Mouse (Mus musculus): ENCODE data around the gene Tmem136. TPM values are rescaled to one million over a fixed set of nuclear protein-coding genes. Genes with fewer than 3 reads are reported as not detected.

Tmem136 gene
- polyA plus RNA-seq, 1 experiment from 2014 or later, result 11.8 TPM

DNA sequence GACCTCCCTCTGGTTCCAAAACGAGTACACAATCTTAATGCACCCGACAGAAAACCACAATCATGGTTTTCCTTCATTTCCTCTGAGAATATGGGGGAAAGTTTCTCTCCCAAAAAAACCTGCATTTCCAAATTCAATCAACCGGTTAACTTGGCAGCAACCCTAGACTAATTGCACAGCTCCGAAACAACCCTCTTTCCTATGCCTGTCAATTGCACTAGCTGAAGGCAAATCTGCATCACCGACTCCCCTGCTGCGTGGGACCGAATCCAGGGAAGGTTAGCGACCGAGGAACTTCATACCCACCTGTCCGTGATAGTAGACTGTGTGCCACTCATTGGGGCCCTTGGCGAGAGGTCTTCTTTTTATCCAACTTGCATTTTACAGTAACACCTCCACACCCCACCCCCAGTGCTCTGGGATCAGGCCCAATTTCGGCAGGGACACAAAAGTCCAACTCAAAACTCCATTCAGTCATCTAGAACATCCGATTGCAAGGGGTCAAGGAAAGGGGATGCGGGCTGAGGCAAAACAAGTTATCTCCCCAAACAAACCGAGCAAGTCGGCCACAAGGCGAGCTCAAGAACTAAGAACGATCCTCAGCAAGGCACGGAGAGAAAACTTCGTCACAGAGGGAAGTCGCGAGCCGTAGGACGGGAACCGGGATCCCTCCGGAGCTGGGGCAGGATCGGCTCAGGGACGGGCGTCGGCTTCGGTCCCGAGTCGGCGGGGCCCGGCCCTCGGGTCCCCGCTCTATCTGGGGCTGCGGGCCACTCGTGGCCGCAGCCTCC, 11.3 kb downstream of the Tmem136 start:
- H3K9me3 ChIP-seq (ENCODE audit: control insufficient read depth, low read length), result no peaks in the 10 kb centered on the region
- H3K4me2 ChIP-seq (ENCODE audit: low read depth, low read length), result peak overlapping the region; percentile 93
- no peaks in the 10 kb centered on the region for H3K27me3 ChIP-seq (ENCODE audit: control insufficient read depth, insufficient read depth, low read length)
- H3K27ac ChIP-seq (ENCODE audit: low read depth, low read length), result peak overlapping the region; percentile 88
- peak overlapping the region; percentile 91 for H3K9ac ChIP-seq (replicated peaks; ENCODE audit: low read depth, low read length)
- 0 out of 2 replicates have a peak, but pooled peaks have one; percentile 13 for ATAC-seq (ENCODE audit: low read depth)
- no peaks in the 10 kb centered on the region for H3K36me3 ChIP-seq (ENCODE audit: control insufficient read depth, insufficient read depth, low read length)
- under 1% methylated on average over 36 of the region's 40 CpGs for WGBS
- peaks cover 22% of the 10 kb centered on the region for H3K4me1 ChIP-seq (ENCODE audit: control insufficient read depth, insufficient read depth, low read length)
- H3K4me3 ChIP-seq (ENCODE audit: low read depth, low read length), result peak overlapping the region; percentile 89

DNA sequence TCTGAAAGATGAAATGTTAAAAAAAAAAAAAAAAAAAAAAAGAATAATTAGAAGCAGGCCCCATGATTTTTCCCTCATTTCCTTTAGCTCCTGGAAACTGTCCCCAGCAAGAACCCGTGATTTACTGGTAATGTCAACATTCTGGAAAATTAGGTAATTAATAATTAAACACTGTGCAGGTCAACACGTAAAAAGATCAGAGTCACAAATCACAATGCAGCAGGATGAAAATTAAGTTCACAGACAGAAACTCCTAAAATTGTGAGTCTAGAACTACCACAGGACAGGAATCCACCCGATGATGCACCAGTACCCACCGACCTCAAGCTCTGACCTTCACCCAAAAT, 11.9 kb downstream of the Tmem136 start:
- Histone ChIP-seq H3K4me2 (ENCODE audit: low read depth, low read length) (peak overlapping the region; percentile 93), H3K27ac (ENCODE audit: low read depth, low read length) (no peak overlapping the region), H3K4me1 (ENCODE audit: control insufficient read depth, insufficient read depth, low read length) (peaks cover 22% of the 10 kb centered on the region), H3K36me3 (ENCODE audit: control insufficient read depth, insufficient read depth, low read length) (no peaks in the 10 kb centered on the region), H3K4me3 (ENCODE audit: low read depth, low read length) (peak overlapping the region; percentile 89), H3K9ac (replicated peaks; ENCODE audit: low read depth, low read length) (peak overlapping the region; percentile 91), H3K27me3 (ENCODE audit: control insufficient read depth, insufficient read depth, low read length) (no peaks in the 10 kb centered on the region), H3K9me3 (ENCODE audit: control insufficient read depth, low read length) (no peaks in the 10 kb centered on the region)
- WGBS, result 3% methylated on average over 4 of the region's 4 CpGs
- ATAC-seq (ENCODE audit: low read depth), result no peak

DNA sequence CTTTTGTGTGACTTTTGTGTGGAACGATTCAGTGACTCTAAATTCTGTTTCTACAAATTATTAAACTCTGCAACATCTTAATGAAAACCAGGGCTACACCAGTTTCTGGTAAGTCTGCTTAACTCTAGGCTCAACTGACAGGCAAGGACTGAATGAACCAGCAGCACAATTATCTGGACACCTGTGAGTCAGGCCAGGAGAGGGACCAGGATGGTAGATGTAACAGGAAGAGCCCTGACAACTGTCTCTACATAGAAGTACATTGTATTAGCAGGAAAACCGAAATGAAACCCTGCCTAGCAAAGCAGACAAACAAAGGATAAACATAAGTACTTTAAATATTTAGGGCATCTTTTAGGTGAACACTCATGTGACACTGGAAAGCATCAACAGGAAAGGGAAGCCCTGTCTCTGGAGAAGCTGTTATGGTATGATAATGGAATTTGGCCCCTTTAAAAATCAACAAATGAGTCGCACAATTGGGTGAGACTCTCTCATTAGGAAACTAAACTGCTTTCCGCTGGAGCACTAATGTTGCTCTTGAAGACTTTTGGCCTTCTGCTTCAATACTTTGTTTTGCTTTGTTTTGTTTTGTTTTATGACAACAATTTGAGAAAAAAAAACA, 12.6 kb downstream of the Tmem136 start:
- Histone ChIP-seq H3K36me3 (ENCODE audit: control insufficient read depth, insufficient read depth, low read length) (no peaks in the 10 kb centered on the region), H3K4me3 (ENCODE audit: low read depth, low read length) (peak overlapping the region; percentile 89), H3K27me3 (ENCODE audit: control insufficient read depth, insufficient read depth, low read length) (no peaks in the 10 kb centered on the region), H3K4me1 (ENCODE audit: control insufficient read depth, insufficient read depth, low read length) (peaks cover 22% of the 10 kb centered on the region), H3K9ac (replicated peaks; ENCODE audit: low read depth, low read length) (no peak overlapping the region), H3K4me2 (ENCODE audit: low read depth, low read length) (peak overlapping the region; percentile 93), H3K27ac (ENCODE audit: low read depth, low read length) (no peak overlapping the region), H3K9me3 (ENCODE audit: control insufficient read depth, low read length) (no peaks in the 10 kb centered on the region)
- 40% methylated on average over 4 of the region's 4 CpGs for WGBS
- ATAC-seq (ENCODE audit: low read depth), result no peak

DNA sequence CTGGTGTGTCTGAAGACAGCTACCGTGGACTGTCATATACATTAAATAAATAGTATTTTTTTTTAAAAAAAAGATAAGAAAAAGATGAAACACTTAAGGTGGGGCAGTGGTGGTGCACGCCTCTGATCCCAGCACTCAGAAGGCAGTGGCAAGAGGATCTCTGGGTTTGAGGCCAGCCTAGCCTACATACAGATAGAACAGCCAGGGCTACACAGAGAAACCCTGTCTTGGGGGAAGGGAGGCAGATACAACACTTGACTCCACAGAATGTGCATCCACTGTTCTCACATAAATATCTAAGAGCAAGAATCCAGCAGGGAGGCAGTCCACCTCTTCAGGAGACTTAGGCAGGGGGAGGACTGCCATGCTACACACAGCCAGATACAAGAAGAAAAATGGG, 13.4 kb downstream of the Tmem136 start:
- peaks cover 22% of the 10 kb centered on the region for H3K4me1 ChIP-seq (ENCODE audit: control insufficient read depth, insufficient read depth, low read length)
- no peaks in the 10 kb centered on the region for H3K36me3 ChIP-seq (ENCODE audit: control insufficient read depth, insufficient read depth, low read length)
- H3K4me2 ChIP-seq (ENCODE audit: low read depth, low read length), result peak overlapping the region; percentile 93; the same call in 1 of the 2 replicates
- no peak overlapping the region for H3K27ac ChIP-seq (ENCODE audit: low read depth, low read length)
- ATAC-seq (ENCODE audit: low read depth), result no peak
- H3K9ac ChIP-seq (replicated peaks; ENCODE audit: low read depth, low read length), result no peak overlapping the region
- no peaks in the 10 kb centered on the region for H3K9me3 ChIP-seq (ENCODE audit: control insufficient read depth, low read length)
- H3K27me3 ChIP-seq (ENCODE audit: control insufficient read depth, insufficient read depth, low read length), result no peaks in the 10 kb centered on the region
- peak overlapping the region; percentile 89; the same call in 1 of the 2 replicates for H3K4me3 ChIP-seq (ENCODE audit: low read depth, low read length)
- 94% methylated on average over 2 of the region's 2 CpGs for WGBS

DNA sequence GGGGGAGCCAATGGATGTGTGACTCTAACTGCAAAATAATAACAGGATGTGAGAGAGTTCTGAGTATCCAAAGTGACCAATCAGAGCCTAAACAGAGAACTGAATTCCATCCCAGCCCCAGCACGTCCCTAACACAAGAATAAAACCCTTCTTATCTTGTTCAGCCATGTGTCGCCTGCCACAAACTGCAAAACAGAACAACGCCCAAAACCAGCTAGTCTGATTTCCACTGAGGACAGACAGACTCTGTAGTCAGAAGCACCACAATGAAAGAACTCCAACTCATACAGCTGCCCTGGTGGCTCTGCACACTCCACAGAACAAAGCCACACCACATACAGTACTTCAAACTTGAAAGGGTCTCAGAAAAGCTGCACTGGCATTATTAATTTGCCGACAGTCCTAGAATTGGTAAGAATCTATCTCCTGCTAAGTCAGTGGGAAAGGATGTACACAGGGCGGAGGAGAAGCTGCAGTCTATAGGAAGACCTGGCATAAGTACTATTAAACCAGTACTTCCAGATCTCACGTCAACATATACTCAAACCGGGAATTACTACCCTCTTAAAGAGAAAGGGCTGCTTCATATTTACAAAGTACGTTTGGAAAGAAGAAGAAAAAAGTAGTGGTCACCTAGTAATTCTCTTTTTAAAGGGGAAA, 14.3 kb downstream of the Tmem136 start:
- ATAC-seq (ENCODE audit: low read depth), result no peak
- no peak overlapping the region for H3K4me3 ChIP-seq (ENCODE audit: low read depth, low read length)
- peak overlapping the region; percentile 20; the same call in 1 of the 2 replicates for H3K4me2 ChIP-seq (ENCODE audit: low read depth, low read length)
- WGBS, result 76% methylated on average over 8 of the region's 8 CpGs
- H3K9me3 ChIP-seq (ENCODE audit: control insufficient read depth, low read length), result no peaks in the 10 kb centered on the region
- no peaks in the 10 kb centered on the region for H3K27me3 ChIP-seq (ENCODE audit: control insufficient read depth, insufficient read depth, low read length)
- H3K27ac ChIP-seq (ENCODE audit: low read depth, low read length), result no peak overlapping the region
- no peaks in the 10 kb centered on the region for H3K36me3 ChIP-seq (ENCODE audit: control insufficient read depth, insufficient read depth, low read length)
- no peak overlapping the region for H3K9ac ChIP-seq (replicated peaks; ENCODE audit: low read depth, low read length)
- peaks cover 25% of the 10 kb centered on the region for H3K4me1 ChIP-seq (ENCODE audit: control insufficient read depth, insufficient read depth, low read length)

DNA sequence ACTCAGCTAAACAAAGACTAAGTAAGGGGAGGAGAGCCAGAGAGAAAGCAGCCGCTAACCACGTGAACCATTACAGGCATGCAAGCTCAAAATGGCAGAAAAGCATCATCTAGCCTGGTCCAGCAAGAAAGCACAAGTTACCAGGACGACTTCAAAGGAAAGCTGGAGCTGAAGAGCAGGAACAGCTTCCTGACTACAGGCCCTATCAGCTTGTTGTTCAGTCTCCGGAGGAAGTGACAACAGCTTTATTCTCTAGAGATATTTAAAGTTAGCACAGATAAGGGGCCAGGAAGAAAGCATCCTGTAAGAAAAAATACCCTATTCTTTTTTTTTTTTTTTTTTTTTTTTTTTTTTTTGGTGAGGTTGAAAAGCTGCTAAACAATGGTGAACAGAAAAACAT, 17.4 kb downstream of the Tmem136 start:
- H3K4me1 ChIP-seq (ENCODE audit: control insufficient read depth, insufficient read depth, low read length), result peaks cover 15% of the 10 kb centered on the region
- no peaks in the 10 kb centered on the region for H3K36me3 ChIP-seq (ENCODE audit: control insufficient read depth, insufficient read depth, low read length)
- ATAC-seq (ENCODE audit: low read depth), result no peak
- H3K9ac ChIP-seq (replicated peaks; ENCODE audit: low read depth, low read length), result no peak overlapping the region
- no peaks in the 10 kb centered on the region for H3K9me3 ChIP-seq (ENCODE audit: control insufficient read depth, low read length)
- H3K27me3 ChIP-seq (ENCODE audit: control insufficient read depth, insufficient read depth, low read length), result no peaks in the 10 kb centered on the region
- 32% methylated on average over 4 of the region's 4 CpGs for WGBS
- no peak overlapping the region for H3K4me2 ChIP-seq (ENCODE audit: low read depth, low read length)
- no peak overlapping the region for H3K27ac ChIP-seq (ENCODE audit: low read depth, low read length)
- no peak overlapping the region for H3K4me3 ChIP-seq (ENCODE audit: low read depth, low read length)

DNA sequence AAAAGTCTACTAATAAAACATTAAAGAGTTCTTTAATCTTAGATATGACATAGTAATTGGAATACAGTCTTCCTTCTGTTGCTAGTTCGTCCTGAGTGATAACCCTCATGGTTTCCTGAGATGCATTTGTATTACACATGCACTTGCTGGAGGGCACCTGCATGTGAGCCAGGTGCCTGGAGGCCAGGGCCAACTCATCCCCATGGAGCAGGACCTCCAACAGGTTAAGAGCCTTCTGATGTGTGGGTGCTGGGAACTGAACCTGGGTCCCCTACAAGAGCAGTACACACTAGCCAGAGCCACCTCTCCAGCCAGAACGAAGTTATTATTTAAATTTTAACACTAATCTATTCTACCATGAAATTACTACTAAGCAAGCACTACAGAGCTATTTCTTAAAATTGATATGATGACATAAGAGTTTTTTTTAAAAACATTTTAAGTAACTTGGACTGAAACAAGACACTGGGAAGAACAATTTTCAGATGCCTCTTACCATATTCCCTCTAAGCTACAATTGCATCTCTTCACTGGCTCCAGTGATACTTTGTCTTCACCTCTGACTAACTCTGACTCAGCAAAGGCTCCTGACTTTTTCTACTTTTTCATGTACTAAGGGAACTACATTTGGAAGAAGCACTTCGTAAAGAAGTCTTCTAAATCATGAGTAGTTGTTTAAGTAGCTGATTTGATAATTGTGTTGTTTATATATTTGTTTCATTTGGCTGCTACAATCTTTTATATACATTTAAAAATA, 18.4 kb downstream of the Tmem136 start:
- 95% methylated on average over 3 of the region's 3 CpGs for WGBS

DNA sequence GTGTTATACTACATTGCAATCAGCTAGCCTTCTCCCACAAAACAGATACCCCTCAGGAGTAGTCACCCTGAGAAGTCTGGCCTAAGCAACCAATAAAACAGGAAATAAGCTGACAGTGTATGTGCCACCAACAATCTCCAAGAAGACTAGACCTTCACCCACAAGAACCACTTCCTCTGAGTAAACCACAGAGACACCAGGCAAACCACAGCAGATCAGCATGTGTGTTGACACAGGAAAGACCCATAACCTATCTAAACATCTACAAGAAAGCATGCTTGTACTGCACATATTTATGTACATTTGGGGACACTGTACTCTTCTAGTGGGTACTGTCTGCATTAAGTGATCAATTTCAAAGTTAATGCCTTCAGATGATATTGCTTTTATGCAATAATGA, 20.0 kb downstream of the Tmem136 start:
- Histone ChIP-seq H3K9me3 (ENCODE audit: control insufficient read depth, low read length) (no peaks in the 10 kb centered on the region), H3K9ac (replicated peaks; ENCODE audit: low read depth, low read length) (no peak overlapping the region), H3K27me3 (ENCODE audit: control insufficient read depth, insufficient read depth, low read length) (no peaks in the 10 kb centered on the region), H3K4me3 (ENCODE audit: low read depth, low read length) (no peak overlapping the region), H3K27ac (ENCODE audit: low read depth, low read length) (no peak overlapping the region), H3K36me3 (ENCODE audit: control insufficient read depth, insufficient read depth, low read length) (no peaks in the 10 kb centered on the region), H3K4me1 (ENCODE audit: control insufficient read depth, insufficient read depth, low read length) (0 out of 2 replicates have a peak, but pooled peaks cover 5% of the 10 kb centered on the region), H3K4me2 (ENCODE audit: low read depth, low read length) (no peak overlapping the region)
- no peak for ATAC-seq (ENCODE audit: low read depth)

More for the DNA sequence above, 18.4 kb downstream of the Tmem136 start:
- Histone ChIP-seq H3K27ac (ENCODE audit: low read depth, low read length) (no peak overlapping the region), H3K9me3 (ENCODE audit: control insufficient read depth, low read length) (no peaks in the 10 kb centered on the region), H3K4me1 (ENCODE audit: control insufficient read depth, insufficient read depth, low read length) (peaks cover 8% of the 10 kb centered on the region), H3K27me3 (ENCODE audit: control insufficient read depth, insufficient read depth, low read length) (no peaks in the 10 kb centered on the region), H3K36me3 (ENCODE audit: control insufficient read depth, insufficient read depth, low read length) (no peaks in the 10 kb centered on the region), H3K4me3 (ENCODE audit: low read depth, low read length) (no peak overlapping the region), H3K9ac (replicated peaks; ENCODE audit: low read depth, low read length) (no peak overlapping the region), H3K4me2 (ENCODE audit: low read depth, low read length) (no peak overlapping the region)
- no peak for ATAC-seq (ENCODE audit: low read depth)

All from neural tube, embryonic 14.5 days (tissue).